Mouse (Mus musculus) kidney, postnatal 0 days (tissue): ENCODE measurements at regions not wholly inside any gene's neighbourhood (a gene's known extent, or its start where the extent isn't known, plus 50 kb on each side); places are given as distances from the start of the nearest gene placed in this dataset.
A peak's percentile ranks its signal among the peaks of the same experiment; 100 is the strongest.

Experiments used
- ATAC-seq: fragments of 200-750 bp; cut with Nextera tagmentation; replicated peaks from 2 replicates; pipeline ENCODE4 v1.8.0; 2017; ENCODE audit warnings: low read depth, moderate number of reproducible peaks, moderate TSS enrichment, moderate library complexity; ENCODE audit not compliant: low FRiP score
- DNase-seq: peaks from one replicate; pipeline ENCODE4 v3.0.0-alpha.2; 2016; ENCODE audit warnings: low spot score
- H3K27ac ChIP-seq: fragments of 300-500 bp; sonication (generic); 2 replicates; pipeline ENCODE4 v1.5.1; 2014; ENCODE audit warnings: mild to moderate bottlenecking
- H3K27me3 ChIP-seq: fragments of 300-500 bp; sonication (generic); 2 replicates; pipeline ENCODE4 v1.6.1; 2014; ENCODE audit warnings: low read length, mixed read lengths; ENCODE audit not compliant: insufficient read depth
- H3K36me3 ChIP-seq: fragments of 300-500 bp; sonication (generic); 2 replicates; pipeline ENCODE4 v1.6.1; 2014; ENCODE audit warnings: low read length, mixed read lengths; ENCODE audit not compliant: insufficient read depth
- H3K4me1 ChIP-seq: fragments of 300-500 bp; sonication (generic); replicated peaks from 2 replicates; pipeline ENCODE4 v1.6.1; 2014; ENCODE audit warnings: antibody characterized with exemption, low read length, mixed read lengths; ENCODE audit not compliant: insufficient read depth
- H3K4me2 ChIP-seq: fragments of 300-500 bp; sonication (generic); 2 replicates; pipeline ENCODE4 v1.6.1; 2014; ENCODE audit warnings: mild to moderate bottlenecking, low read length, moderate library complexity, mixed read lengths
- H3K4me3 ChIP-seq: fragments of 300-500 bp; sonication (generic); replicated peaks from 2 replicates; pipeline ENCODE4 v1.5.1; 2014; ENCODE audit warnings: low read depth, low read length
- H3K9ac ChIP-seq: fragments of 300-500 bp; sonication (generic); 2 replicates; pipeline ENCODE4 v1.6.1; 2014; ENCODE audit warnings: low read depth, low read length
- H3K9me3 ChIP-seq: fragments of 300-500 bp; sonication (generic); replicated peaks from 2 replicates; pipeline ENCODE4 v1.6.1; 2016; ENCODE audit warnings: low read length, inconsistent platforms, mixed read lengths
- CTCF ChIP-seq: IDR thresholded peaks from 2 replicates; pipeline ENCODE4 v1.5.1; 2016; ENCODE audit warnings: antibody characterized with exemption, low read depth, mild to moderate bottlenecking, moderate library complexity
- WGBS: fragments of 180-500 bp; shearing (Covaris S2); extraction: QIAGEN DNeasy Blood & Tissue Kit; methylation state at CpG from one replicate; pipeline ENCODE4 v1.1.7; 2014; 5-methylcytosine and 5-hydroxymethylcytosine counted together

DNA sequence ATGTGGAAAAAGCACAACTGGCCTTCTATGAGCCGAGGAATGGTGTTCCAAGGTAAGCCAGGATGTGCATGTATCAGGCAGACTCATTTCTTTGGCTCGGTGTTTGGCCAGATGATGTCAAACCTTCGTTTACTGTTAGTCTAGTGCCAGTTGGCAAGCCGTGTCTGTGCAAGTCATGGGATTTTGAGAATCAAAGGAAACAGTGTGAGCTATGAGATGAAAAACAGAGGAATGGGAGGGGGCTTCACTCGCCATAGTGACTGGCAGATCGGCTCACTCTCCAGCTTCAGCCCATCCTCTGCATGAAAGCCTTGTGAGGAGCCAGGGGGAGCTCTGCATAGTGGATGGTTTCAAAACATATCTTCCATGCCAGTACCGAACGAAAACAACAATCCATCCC, 89.1 kb upstream of the Mast4 start:
- no peak overlapping the region for H3K9ac ChIP-seq
- H3K4me3 ChIP-seq, result no peak overlapping the region
- DNase-seq (no peak), ATAC-seq (no peak)
- no peaks in the 10 kb centered on the region for H3K27me3 ChIP-seq
- no peaks in the 10 kb centered on the region for H3K36me3 ChIP-seq
- 90% methylated on average over 8 of the region's 8 CpGs for WGBS
- no peak for TF ChIP-seq CTCF
- no peak overlapping the region for H3K27ac ChIP-seq
- H3K4me1 ChIP-seq, result no peaks in the 10 kb centered on the region
- no peaks in the 10 kb centered on the region for H3K9me3 ChIP-seq
- H3K4me2 ChIP-seq, result no peak overlapping the region

DNA sequence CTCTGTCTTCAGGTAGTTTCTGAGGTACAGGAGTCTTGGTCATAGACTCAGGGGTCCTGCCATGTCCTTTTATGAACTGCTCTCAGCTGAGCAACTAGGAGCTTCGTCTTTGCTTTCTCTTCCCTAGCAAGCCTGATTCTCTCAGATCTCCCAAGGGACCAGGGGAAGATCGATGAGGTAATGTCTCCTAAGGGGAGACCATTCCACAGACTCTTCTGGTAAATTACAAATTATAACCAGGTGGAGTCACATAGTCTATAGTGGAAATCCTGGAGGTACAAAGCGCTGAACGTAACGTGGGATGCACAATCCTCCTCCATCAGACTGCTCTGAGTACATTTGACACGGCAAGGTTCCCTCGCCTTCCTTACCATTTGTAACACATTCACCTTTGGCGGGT, 88.7 kb upstream of the Mast4 start:
- Histone ChIP-seq H3K4me1 (no peaks in the 10 kb centered on the region), H3K4me3 (no peak overlapping the region), H3K27me3 (no peaks in the 10 kb centered on the region), H3K9me3 (no peaks in the 10 kb centered on the region), H3K27ac (no peak overlapping the region), H3K9ac (no peak overlapping the region), H3K36me3 (no peaks in the 10 kb centered on the region), H3K4me2 (no peak overlapping the region)
- DNase-seq (no peak), ATAC-seq (no peak)
- 91% methylated on average over 8 of the region's 8 CpGs for WGBS
- no peak for TF ChIP-seq CTCF

- Histone ChIP-seq H3K27me3 (no peaks in the 10 kb centered on the region), H3K27ac (no peak overlapping the region), H3K9ac (no peak overlapping the region), H3K4me2 (no peak overlapping the region), H3K36me3 (no peaks in the 10 kb centered on the region), H3K4me3 (no peak overlapping the region), H3K4me1 (no peaks in the 10 kb centered on the region), H3K9me3 (no peaks in the 10 kb centered on the region)
- no peak for TF ChIP-seq CTCF
- ATAC-seq (no peak), DNase-seq (peak; percentile 20)
- 48% methylated on average over 3 of the region's 3 CpGs for WGBS
These were observed 84.8 kb upstream of the Mast4 start for GRCm38 (mm10) chr13:103419146-103419545.

- no peaks in the 10 kb centered on the region for H3K9me3 ChIP-seq
- no peaks in the 10 kb centered on the region for H3K36me3 ChIP-seq
- WGBS, result 77% methylated on average over 5 of the region's 5 CpGs
- TF ChIP-seq CTCF, result no peak
- H3K4me1 ChIP-seq, result no peaks in the 10 kb centered on the region
- H3K4me3 ChIP-seq, result no peak overlapping the region
- ATAC-seq (no peak), DNase-seq (no peak)
- H3K27me3 ChIP-seq, result no peaks in the 10 kb centered on the region
- no peak overlapping the region for H3K27ac ChIP-seq
- H3K4me2 ChIP-seq, result no peak overlapping the region
- no peak overlapping the region for H3K9ac ChIP-seq
These were observed 83.0 kb upstream of the Mast4 start for GRCm38 (mm10) chr13:103417256-103417655.

DNA sequence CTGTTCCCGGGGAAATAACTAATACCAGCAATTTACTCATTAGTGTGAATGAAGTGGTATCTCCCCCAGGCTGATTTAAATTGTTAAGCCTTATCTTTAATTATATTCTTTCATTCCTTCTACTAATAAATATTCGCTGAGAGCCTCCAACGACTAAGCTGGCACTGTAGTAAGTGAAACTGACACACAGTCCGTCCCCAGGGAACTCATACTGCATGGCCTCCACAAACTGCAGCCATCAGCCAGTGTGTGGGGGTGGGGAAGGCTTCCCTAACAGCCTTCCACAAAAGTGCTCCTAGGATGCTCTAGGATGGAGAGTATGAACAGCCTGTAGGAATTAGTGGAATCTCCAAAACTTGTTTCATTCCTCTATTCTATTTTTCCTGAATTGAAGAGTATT, 81.0 kb upstream of the Mast4 start:
- H3K9ac ChIP-seq, result no peak overlapping the region
- no peak overlapping the region for H3K4me2 ChIP-seq
- no peak for TF ChIP-seq CTCF
- H3K27me3 ChIP-seq, result no peaks in the 10 kb centered on the region
- no peak overlapping the region for H3K4me3 ChIP-seq
- H3K4me1 ChIP-seq, result no peaks in the 10 kb centered on the region
- ATAC-seq (no peak), DNase-seq (no peak)
- no peaks in the 10 kb centered on the region for H3K36me3 ChIP-seq
- WGBS, result 70% methylated on average over 4 of the region's 4 CpGs
- H3K27ac ChIP-seq, result no peak overlapping the region
- no peaks in the 10 kb centered on the region for H3K9me3 ChIP-seq

DNA sequence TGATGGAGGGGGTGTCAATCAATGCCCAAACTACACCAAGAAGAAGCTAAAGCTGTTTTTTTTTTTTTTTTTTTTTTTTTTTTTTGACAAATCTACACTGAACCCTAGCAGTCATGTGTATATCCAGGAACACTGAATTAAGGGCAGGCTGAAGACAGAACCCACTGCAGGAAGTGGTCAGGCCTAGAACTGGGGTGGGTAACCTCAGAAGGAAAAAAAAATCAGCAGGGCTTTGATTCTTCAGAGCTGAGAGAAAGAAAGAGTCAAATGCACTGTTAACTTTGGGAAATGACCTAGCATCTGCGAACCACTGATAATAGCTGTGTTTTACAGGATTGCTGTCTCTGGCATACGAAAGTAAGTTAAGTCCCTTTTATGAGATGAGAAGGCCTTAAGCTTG, 78.3 kb upstream of the Mast4 start:
- Histone ChIP-seq H3K4me1 (no peaks in the 10 kb centered on the region), H3K9me3 (no peaks in the 10 kb centered on the region), H3K27me3 (no peaks in the 10 kb centered on the region), H3K36me3 (no peaks in the 10 kb centered on the region), H3K27ac (no peak overlapping the region), H3K4me2 (no peak overlapping the region), H3K9ac (no peak overlapping the region), H3K4me3 (no peak overlapping the region)
- no peak for TF ChIP-seq CTCF
- no peak for ATAC-seq
- DNase-seq, result no peak
- 83% methylated on average over 2 of the region's 2 CpGs for WGBS

- DNase-seq (no peak), ATAC-seq (no peak)
- Histone ChIP-seq H3K36me3 (no peaks in the 10 kb centered on the region), H3K9ac (no peak overlapping the region), H3K4me2 (no peak overlapping the region), H3K27ac (no peak overlapping the region), H3K9me3 (no peaks in the 10 kb centered on the region), H3K4me3 (no peak overlapping the region), H3K27me3 (no peaks in the 10 kb centered on the region), H3K4me1 (no peaks in the 10 kb centered on the region)
- 64% methylated on average over 7 of the region's 7 CpGs for WGBS
- TF ChIP-seq CTCF, result no peak
These were observed 75.0 kb upstream of the Mast4 start for GRCm38 (mm10) chr13:103409286-103409685.
